Mouse (Mus musculus) bone marrow macrophage, adult 2 months (primary cell): ENCODE results near the gene Slc37a1. TPM values are rescaled to one million over a fixed set of nuclear protein-coding genes. Genes with fewer than 3 reads are reported as not detected.

Experiments used
- H3K27ac ChIP-seq: 2 replicates; pipeline ENCODE4 v1.5.1; 2012; ENCODE audit warnings: low read depth, low read length; ENCODE audit not compliant: insufficient read depth
- H3K4me1 ChIP-seq: 2 replicates; pipeline ENCODE4 v1.6.1; 2012; ENCODE audit warnings: low read length; ENCODE audit not compliant: control insufficient read depth, insufficient read depth
- H3K4me3 ChIP-seq: 2 replicates; pipeline ENCODE4 v1.5.1; 2012; ENCODE audit warnings: mild to moderate bottlenecking, low read length, moderate library complexity; ENCODE audit not compliant: insufficient read depth
- CTCF ChIP-seq: IDR thresholded peaks from 2 replicates; pipeline ENCODE4 v1.5.1; 2012; ENCODE audit warnings: low read depth, mild to moderate bottlenecking, low read length, moderate library complexity
- POLR2A ChIP-seq: IDR thresholded peaks from 2 replicates; pipeline ENCODE4 v1.6.1; 2012; ENCODE audit warnings: mild to moderate bottlenecking, low read depth, low read length, borderline replicate concordance
- polyA plus RNA-seq: library from polyadenylated mRNA; stranded (reverse); fragments of >200 nt; gene quantifications from 2 replicates; pipeline ENCODE4 v1.2.4, GENCODE M21; 2012; ENCODE audit not compliant: missing spikeins, insufficient read depth, insufficient read length

The Slc37a1 gene
- polyA plus RNA-seq, 1 experiment: 11.6 TPM

DNA sequence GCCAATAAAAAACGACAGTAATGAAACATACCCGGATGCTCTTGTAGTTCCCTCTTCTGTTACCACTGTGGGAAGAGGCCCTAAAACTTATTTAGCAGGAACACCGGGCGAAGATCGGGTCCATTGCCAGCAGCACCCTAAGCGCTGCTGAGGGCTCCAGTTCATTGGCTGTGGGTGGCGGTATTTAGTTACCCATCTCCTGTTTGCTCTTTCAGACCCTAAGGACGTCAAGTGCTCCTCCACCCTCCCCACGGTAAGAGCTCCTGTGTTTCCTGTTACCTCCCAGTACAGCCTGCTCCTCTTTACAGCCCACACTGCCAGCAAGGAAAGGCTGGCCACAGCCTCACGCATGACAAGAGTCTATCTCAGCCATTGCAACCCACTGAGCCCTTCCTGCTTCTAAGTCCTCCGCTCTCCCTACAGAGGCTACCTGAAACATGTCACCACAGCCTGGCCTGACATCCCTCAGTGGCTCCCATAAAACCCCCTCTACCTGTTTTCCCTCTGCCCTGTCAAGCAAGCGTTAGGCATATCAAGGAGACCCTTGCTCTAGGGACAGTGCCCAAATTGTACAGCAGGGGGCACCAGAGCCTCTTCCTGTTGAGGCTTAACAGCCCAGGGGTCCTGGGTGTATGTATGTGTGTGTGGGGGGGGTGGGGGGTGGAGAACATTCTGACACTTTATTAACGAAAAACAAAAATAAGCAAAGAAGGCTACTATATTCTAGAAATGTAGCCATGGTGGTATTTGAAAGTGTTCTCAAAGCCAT lies 39.0 kb downstream of the Slc37a1 start:
- Histone ChIP-seq H3K4me3 (no peak overlapping the region), H3K27ac (no peak overlapping the region), H3K4me1 (peaks cover 14% of the 10 kb centered on the region)
- no peak for TF ChIP-seq POLR2A
- no peak; the same call in 1 of the 2 replicates for TF ChIP-seq CTCF

DNA sequence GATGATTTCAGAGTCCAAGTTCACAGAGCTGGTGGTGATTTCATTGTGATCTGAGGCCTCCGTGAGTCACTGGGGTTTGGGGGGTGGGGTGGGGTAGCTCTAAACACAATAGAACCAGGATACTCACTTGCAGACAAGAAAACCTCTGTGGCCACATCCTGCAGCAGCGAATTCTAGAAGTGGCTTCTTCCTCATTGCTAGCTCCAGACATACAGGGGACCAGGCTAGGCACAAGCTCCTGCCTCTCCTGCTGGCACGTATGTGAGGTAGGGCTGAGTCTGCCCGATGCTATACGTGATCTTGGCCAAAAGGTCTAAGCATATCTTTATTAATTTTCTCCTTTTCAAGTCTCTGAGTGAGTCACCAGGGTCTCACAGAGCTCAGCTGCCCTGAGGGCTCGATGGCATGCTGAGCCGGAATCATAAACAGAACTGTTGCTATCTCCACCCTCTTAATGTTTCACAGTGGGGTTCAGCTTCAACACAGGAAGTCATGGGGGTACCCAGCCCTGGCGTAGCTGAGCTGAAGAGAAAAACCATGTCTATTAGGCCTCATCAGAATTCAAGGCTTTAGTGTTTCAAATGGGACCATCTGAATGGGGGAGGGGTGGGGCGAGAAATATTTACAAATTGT lies 39.7 kb downstream of the Slc37a1 start:
- Histone ChIP-seq H3K27ac (no peak overlapping the region), H3K4me1 (peaks cover 14% of the 10 kb centered on the region), H3K4me3 (no peak overlapping the region)
- TF ChIP-seq POLR2A: no peak
- TF ChIP-seq CTCF: no peak

DNA sequence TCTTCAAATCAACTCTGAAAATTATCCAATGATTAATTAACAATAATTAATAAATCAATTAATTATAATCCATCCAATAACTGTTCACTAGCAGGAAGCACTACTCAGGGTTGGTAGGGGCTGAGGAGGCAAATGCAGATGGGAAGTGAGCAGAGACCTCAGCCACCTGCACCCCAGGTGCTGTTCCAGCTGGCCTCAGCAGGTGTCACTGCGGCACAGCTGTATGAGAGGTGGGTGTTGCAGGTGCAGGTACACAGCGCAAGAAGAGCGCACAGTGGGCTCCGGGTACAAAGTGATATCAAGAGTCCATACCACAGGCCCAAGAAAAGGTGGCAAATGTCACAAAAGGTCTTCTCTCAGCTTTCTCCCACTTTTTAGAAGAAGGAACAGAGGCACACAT lies 41.9 kb downstream of the Slc37a1 start:
- Histone ChIP-seq H3K4me3 (no peak overlapping the region), H3K27ac (no peak overlapping the region), H3K4me1 (peaks cover 14% of the 10 kb centered on the region)
- TF ChIP-seq POLR2A: no peak
- no peak for TF ChIP-seq CTCF

DNA sequence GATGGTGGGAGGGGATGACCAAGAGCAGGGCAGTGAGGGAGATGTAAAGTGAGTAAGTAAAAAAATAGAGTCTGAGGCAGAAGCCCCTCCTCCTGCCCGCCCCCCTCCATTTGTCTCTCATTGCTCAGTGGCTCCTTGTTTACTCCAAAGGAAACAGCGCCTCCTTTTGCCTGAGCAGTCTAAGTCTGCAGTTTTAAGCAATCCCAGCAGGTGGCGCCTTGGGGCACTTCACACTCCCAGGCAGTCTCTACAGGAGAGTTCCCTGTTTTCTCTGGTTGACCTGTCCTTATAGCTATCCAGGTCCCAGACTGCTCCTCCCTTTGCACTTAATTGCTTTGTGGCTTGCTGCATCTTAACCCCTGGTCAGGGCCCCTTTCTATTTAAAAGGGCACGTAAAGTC lies 44.0 kb downstream of the Slc37a1 start:
- Histone ChIP-seq H3K4me3 (no peak overlapping the region), H3K4me1 (peaks cover 7% of the 10 kb centered on the region), H3K27ac (no peak overlapping the region)
- TF ChIP-seq CTCF (peak; percentile 39), POLR2A (no peak)

DNA sequence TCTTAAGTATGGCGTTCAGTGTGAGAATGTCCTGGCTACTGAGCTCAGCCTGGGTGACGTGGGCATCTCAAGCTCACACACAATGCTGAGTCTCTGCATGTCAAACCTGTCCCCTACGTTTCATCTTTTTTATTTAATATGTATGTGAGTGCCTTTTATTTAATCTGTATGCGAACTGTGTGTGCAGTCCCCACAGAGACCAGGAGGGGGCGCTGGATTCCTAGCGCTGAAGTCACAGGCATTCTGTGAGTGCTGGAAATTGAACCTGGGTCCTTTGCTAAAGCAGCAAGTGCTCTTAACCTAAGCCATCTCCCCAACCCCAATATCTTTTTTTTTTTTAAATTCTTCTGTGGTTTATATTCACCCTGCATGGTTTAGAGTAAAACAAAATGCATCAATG lies 44.7 kb downstream of the Slc37a1 start:
- H3K27ac ChIP-seq: no peak overlapping the region
- TF ChIP-seq CTCF: no peak
- TF ChIP-seq POLR2A: no peak
- H3K4me1 ChIP-seq: peaks cover 3% of the 10 kb centered on the region; the same call in 1 of the 2 replicates
- H3K4me3 ChIP-seq: no peak overlapping the region

DNA sequence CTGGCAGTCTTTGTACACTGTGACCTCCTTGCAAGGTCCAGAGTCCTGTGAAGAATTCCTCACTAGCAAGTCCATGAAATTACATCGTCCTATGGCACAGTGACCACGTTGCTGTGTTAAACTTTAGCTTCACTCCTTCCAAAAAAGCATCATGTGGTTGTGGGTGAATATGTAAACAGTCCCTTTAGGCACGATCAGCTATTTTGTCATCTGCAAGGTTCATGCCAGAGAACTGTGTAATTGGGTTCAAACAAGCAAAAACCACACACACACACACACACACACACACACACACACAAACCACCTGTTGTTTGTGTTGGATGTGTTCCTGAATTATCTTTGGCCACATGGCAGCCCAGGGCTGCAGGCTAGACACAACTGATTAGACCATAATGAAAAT lies 45.3 kb downstream of the Slc37a1 start:
- Histone ChIP-seq H3K27ac (no peak overlapping the region), H3K4me1 (no peaks in the 10 kb centered on the region), H3K4me3 (no peak overlapping the region)
- TF ChIP-seq POLR2A (no peak), CTCF (no peak)

DNA sequence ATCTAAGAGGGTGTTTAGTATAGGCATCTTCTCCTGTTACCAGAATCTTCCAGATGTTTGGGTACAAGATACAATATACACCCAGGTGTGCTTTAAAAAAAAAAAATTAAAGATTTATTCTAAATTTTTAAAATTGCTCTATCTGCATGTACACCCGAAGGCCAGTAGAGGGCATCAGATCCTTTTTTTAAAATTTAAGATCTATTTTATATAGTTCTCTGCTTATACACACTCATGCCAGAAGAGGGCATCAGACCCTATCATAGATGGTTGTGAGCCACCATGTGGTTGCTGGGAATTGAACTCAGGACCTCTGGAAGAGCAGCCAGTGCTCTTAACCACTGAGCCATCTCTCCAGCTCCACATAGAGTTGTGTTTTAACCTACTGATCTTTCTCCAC lies 45.7 kb downstream of the Slc37a1 start:
- Histone ChIP-seq H3K4me1 (no peaks in the 10 kb centered on the region), H3K4me3 (no peak overlapping the region), H3K27ac (no peak overlapping the region)
- TF ChIP-seq CTCF (no peak), POLR2A (no peak)

DNA sequence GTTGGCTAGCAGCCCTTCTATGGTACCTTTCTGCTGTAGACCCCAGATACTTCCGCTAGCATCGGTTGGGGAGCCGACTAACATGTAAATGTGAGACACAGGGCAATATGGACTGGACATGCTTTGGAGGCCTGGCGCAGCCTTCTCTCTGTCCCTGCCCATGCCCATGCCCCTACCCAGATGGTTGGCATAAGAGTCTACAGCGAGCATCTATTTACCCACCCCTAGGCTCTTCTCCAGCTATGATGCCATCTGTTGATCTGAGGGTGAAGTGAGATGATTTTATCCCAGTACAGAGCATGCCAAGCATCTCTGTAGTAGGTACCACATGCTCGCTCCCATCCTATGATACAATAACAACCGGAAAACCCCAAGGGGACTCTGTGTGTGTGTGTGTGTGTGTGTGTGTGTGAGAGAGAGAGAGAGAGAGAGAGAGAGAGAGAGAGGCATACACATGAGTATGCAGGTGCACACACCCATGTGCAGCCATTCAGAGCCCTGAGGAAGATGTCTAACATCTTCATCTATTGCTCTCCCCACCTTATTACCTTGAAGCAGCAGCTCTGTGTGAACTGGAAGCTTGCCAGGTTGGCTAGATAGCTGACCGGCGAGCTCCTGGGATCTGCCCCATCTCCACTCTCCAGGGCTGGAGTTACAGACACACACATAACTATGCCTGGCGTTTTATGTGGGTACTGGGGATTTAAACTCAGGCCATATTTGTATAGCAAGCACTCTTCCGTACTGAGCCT lies 48.1 kb downstream of the Slc37a1 start:
- no peak overlapping the region for H3K27ac ChIP-seq
- no peak for TF ChIP-seq POLR2A
- no peak for TF ChIP-seq CTCF

DNA sequence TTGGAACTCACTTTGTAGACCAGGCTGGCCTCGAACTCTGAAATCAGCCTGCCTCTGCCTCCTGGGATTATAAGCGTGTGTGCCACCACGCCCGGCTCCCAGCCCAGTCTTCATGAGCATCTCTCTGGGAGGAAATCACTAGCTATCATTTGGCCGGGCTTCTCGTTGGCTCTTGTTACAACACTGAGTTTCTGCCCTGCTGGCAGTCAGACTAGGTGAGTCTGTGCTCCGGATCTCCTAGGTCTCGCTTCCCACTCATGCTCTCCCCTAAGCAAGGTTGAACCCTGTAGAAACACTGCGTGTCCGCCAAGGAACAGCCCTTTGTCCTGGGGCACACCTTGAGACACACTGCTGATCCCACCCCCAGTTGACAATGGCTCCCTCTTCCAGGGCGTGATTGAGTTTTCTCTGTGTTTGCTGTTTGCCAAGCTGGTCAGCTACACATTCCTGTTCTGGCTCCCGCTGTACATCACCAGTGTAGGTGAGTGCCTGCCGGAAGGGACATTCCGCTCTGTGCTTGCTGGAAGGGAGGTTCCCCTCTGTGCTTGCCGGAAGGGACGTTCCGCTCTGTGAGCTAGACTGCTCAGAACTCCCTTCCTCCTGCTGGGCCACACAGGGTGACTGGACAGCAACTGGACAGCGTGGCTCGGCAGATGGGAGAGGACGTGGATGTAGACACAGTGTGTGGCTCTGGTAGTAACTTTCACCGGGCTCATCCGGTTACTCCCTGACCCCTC lies 48.9 kb downstream of the Slc37a1 start:
- Histone ChIP-seq H3K4me3 (no peak overlapping the region), H3K27ac (no peak overlapping the region), H3K4me1 (no peaks in the 10 kb centered on the region)
- TF ChIP-seq CTCF: no peak
- TF ChIP-seq POLR2A: no peak

More for the DNA sequence above, 48.1 kb downstream of the Slc37a1 start:
- Histone ChIP-seq H3K4me3 (no peak overlapping the region), H3K4me1 (no peaks in the 10 kb centered on the region)
